Mouse (Mus musculus) mature B cell (primary cell): ENCODE results near the gene Ccser1.
"Not testable (repeated sequence)": the region's sequence is repeated elsewhere in the genome, so short reads cannot be mapped to it uniquely, and the experiment has no call there.

ENCODE experiments used
- in situ Hi-C: fragments of 300-500 bp; cut with MboI; formaldehyde crosslinking; loops from 2 replicates; pipeline ENCODE4 v1.14.3; 2019

Ccser1 gene

DNA sequence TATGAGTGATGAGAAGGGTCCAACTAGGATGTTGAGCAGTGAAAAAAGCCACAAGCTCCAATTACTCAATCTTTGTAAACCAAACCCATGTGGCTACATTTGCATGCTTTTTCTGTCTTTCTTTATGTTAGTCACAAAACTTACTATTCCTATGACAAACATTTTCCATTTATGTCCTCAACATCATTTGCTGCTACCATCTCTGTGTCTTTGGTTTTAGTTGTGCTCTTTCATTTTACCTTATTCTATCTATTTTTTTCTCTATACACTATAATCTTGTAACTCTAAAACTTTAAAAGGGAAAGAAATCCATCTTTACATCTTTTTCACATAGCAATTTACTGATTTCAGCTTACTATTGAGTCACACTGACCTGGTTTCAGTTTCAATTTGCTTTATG is 834.2 kb downstream of the Ccser1 start:
- in situ Hi-C loops = no loop called here

DNA sequence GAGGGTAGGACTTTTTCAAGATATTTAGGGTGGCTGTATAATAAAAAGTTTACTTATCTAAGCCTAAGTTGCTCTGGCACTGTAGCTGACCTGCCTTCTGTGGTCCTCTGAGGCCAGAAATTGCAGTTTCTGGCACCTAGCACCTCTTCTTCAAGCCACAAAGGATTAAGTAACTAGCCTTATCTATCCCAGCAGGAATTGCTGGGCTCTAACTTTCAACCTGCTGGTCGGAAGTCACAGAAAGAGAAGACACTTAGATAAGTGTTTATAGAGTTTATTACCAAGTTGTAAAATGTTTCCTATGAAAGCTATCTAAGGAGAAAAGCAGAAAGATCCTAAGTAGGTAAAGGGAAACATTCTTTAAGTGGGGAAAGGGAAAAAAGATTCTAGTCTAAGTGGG is 864.3 kb downstream of the Ccser1 start:
- in situ Hi-C loops = no loop called here

- in situ Hi-C loops = not testable (repeated sequence)
Measured at GRCm38 (mm10) chr6:62045042-62045441, 864.9 kb downstream of the Ccser1 start.

DNA sequence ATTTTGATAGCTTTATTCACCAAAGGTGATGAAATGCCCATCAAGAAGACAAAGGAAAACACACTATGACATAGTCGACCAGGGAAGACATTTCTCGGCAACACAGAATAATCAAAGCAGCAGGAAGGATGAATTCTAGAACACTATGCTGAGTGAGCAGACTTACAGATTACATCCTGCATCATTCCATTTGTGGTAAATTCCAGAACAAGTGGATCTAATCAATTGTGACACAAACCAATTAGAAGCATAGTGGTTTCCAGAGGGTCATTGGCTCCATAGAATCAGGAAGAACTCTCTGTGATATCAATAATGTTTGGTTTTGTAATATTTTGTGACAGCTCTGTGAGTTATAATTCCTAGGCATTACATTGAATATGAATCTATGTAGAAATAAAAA is 875.2 kb downstream of the Ccser1 start:
- in situ Hi-C loops = no loop called here

- in situ Hi-C loops = no loop called here
Measured at GRCm38 (mm10) chr6:62066363-62067023, 886.4 kb downstream of the Ccser1 start.

GRCm38 (mm10) chr6:62067024-62067380 is 886.9 kb downstream of the Ccser1 start:
- in situ Hi-C loops = no loop called here

GRCm38 (mm10) chr6:62105464-62105863 is 925.3 kb downstream of the Ccser1 start:
- in situ Hi-C loops = no loop called here

DNA sequence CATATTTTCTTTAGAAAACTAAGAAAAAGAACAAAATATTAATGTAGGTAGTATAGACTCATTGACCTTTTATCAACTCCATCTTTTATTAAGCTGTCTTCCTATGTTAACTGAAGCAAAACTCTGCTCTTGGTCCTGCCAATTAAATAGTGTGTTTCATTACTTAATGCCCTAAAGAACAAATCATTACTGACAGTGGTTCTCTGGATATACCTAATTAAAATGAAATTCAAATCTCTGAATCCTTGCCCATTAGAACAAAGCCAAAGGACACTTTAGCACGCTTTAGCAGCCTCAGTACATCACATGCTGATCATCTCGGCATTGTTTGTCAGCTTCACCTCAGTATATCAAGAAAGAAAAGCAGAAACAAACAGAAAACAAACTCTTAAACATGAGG is 952.4 kb downstream of the Ccser1 start:
- in situ Hi-C loops = no loop called here

DNA sequence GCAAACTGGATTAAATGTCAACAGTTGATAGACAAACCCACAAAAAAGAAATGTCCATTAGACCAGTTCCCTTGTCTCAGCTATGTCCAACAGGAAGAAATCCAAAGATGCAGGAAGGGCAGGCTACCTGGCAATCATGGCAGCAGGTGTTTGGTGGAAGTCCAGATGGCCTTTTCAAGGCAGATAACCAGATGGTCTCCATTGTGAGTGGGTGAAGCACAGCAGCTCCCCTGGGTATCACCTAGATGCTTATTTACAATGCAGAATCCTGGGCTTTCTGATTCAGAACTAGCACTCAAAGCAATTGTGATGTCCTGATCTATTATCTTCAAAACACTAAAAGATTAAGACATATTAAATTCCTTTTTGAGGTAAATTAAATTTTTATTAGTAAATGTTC is 980.2 kb downstream of the Ccser1 start:
- in situ Hi-C loops = no loop called here

- in situ Hi-C loops = no loop called here
Measured at GRCm38 (mm10) chr6:62162596-62162995, 982.5 kb downstream of the Ccser1 start.

DNA sequence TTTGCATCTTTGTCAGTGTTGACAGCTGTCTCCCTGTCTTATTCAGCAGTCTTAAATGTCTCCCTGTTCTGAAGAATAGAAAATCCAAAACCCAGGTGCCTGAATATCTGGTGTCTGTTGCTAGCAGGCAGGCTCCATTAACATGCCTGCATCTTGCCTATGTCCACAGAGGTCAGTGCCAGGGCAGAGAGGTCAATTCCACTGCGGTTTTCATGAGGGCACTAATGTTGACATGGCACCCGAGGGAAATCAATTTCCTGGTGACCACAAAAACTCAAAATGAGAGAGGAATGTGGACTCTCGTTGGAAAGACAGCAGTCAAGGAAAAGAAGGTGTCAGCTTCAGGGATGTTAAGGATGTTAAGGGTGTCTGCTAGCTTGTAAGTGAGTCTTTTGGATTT is 983.7 kb downstream of the Ccser1 start:
- in situ Hi-C loops = no loop called here

GRCm38 (mm10) chr6:62196496-62197188 is 1016.5 kb downstream of the Ccser1 start:
- in situ Hi-C loops = no loop called here

GRCm38 (mm10) chr6:62198768-62199167 is 1018.6 kb downstream of the Ccser1 start:
- in situ Hi-C loops = no loop called here

DNA sequence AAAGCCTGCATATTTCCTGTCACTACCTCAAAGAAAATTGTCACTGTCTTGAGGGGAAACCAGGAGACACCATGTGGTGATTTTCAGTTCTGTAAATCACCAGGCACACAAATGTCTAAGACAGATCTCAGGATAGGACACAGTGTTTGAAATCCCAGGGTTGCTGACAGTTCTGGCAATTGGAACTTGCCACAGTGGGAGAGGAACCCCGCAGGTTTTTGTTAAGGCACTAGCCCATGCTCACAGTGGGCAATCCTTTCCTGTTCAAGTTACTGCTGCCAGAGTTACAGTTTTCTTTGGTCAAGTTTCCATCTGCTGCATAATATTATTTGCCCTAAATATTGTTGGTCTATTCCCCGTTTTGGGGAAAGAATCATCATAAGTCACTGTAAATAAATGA is 1024.9 kb downstream of the Ccser1 start:
- in situ Hi-C loops = no loop called here

- in situ Hi-C loops = no loop called here
Measured at GRCm38 (mm10) chr6:62221856-62222255, 1041.7 kb downstream of the Ccser1 start.

DNA sequence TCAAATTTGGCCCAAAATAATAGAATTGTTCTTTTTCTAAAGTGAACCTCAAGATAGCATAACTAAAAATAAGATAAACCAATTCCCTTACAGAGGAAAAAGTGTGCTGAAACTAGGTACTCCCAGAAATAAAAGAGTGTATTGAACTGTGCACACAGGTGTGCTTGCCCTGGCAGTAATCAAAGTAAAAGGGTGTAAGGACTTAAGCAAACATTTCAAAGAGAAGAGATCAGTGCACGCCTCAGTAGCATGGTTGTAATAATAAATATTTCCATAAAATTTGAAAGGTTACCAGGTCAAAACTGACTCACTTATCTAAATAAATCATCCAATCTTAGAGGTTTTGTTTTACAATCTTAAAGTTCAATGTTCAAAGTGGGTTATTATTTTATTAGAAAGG is 1083.8 kb downstream of the Ccser1 start:
- in situ Hi-C loops = no loop called here

GRCm38 (mm10) chr6:62264525-62264924 is 1084.4 kb downstream of the Ccser1 start:
- in situ Hi-C loops = no loop called here

DNA sequence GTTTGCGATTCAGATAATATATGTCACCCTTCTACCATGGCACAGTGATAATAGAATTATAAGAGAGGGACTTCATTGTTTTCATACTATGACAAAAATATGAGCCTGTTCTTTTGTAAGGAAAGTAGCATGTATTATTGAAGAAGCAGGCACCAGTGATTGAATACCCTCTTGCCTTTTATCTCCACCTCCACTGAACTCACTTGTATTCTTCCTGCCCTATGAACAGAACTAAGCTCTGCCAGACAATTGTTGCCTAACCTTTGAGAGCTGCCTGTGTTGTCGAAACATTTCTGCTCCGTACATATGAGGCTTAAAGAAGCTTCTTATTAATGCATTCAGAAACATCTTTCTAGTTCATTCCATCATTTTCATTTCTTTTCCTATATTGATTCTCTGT is 1101.1 kb downstream of the Ccser1 start:
- in situ Hi-C loops = no loop called here

GRCm38 (mm10) chr6:62301576-62302312 is 1121.6 kb downstream of the Ccser1 start:
- in situ Hi-C loops = no loop called here

- in situ Hi-C loops = no loop called here
Measured at GRCm38 (mm10) chr6:62318627-62319026, 1138.5 kb downstream of the Ccser1 start.

- in situ Hi-C loops = no loop called here
Measured at GRCm38 (mm10) chr6:62340319-62340718, 1160.2 kb downstream of the Ccser1 start.

DNA sequence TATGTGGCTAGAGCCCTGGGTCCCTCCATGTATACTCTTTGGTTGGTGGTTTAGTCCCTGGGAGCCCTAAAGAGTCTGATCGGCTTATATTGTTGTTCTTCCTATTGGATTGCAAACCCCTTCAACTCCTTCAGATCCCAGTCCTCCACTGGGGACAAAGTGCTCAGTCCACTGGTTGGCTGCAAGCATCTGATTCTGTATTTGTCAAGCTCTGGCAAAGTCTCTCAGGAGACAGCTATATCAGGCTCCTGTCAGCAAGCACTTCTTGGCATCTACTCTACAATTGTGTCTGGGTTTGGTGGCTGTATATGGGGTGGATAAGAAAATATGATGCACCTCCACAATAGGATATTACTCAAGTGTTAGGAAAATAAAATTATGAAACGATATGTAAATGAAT is 1187.7 kb downstream of the Ccser1 start:
- in situ Hi-C loops = no loop called here
